Mouse (Mus musculus) liver, adult 10 weeks (tissue): ENCODE measurements around the gene Snap23. TPM values are rescaled to one million over a fixed set of nuclear protein-coding genes. Genes with fewer than 3 reads are reported as not detected.

Source experiments
- polyA plus RNA-seq: library from polyadenylated mRNA; stranded (reverse); fragments of 350-450 nt; fragmentation: Illumina TruSeq; extraction: RNeasy Lipid Tissue Mini Kit (QIAGEN cat#74804); gene quantifications from one replicate; pipeline ENCODE4 v1.2.3, GENCODE M21; 2014; ENCODE audit warnings: low read depth, low replicate concordance

Gene Snap23
- polyA plus RNA-seq, result 61.8 TPM

DNA sequence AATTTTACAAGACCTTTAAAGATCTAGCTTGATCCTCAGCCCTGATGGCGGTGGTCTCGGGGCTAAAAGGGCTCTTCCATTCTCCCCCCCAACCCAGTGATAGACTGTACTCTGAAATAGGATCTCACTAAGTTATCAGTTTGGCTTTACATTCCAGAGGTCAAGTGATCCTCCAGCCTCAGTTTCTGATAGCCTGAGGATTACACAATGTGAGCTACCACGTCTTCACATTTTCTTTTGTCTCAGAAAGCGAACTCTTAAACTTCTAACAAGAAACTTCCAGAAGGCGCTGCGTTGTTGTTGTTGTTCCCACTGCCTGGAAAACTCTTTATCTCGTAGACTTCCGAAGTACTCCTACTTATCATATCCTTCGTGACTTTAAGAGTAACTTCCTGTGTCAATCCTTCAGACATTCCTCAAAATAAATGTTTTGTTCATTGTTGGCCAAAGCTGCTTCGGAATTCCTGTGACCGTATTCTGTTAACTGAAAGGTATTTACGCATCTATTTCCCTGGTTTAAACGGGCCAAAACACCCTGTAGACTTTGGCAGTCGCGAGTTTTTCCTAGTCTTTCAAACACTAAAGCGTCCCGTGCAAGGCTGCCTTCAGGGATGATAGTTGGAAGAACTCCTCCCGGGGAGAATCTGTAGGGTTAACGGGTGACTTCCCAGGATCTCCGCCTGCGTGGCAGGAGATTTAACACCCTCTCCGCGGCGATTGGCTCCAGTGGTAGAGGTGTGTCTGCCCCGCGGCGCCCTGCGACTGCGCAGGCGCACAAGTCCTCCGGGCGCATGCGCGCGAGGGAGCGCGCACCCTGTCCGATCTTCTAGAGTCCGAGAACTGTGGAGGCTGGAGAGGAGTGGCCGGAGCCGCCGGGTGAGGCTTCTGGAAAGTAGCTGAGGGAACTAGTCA is at the start of gene Snap23:
Gene Snap23 (plus strand): TSS at position 786 of the 912 bp plus-strand sequence.

DNA sequence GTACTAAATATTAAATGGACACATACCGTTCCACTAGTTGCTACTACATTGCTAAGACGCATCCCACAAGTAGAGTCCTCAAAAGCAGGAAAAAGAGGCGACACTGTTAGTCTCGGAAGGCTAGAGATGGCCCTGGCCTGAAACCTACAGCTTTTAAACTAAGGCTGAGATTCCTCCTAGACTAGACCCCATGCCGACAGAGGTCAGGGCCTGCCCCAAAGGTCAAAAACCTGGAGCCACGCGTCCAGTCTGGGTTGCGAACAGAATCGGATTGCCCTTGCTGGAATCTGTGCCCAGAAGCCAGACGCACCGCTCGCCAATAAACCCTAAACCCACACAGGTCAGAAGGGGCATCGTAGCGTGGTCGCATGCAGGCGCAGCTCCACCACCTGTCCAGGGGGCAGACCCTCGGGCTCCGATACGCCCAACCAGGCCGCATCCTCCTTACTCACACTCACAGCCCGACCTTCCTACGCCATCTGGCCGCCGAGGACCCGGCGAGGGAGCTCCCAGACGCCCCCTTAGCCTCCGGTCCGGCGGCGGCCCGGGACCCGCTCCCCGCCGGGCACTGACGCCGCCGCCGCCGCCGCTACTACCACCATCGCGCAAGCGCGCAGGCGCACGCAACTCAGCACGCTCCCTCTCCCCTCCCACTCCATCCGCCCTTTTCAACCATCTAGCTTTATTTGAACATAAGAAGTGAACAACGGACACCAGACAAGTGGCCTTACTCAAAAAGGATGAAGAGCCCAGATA is 4.1 kb upstream of the Snap23 start, which contains the start of gene Zfp106:
Gene Zfp106 (minus strand): TSS at position 609 of the 756 bp plus-strand sequence.

GRCm38 (mm10) chr2:120608830-120609723 is 41.6 kb downstream of the Snap23 start, which contains the start of the genes Haus2 and Lrrc57:
Haus2 (plus strand) TSS chr2:120609383.
Lrrc57 (minus strand) TSS chr2:120609520.

GRCm38 (mm10) chr2:120628886-120629735 is 61.6 kb downstream of the Snap23 start, which contains the start of gene Stard9:
Stard9 (plus strand) TSS chr2:120629121.

Other genes starting within 250 kb of the Snap23 start
- gene Vps39, start 214.5 kb upstream of the Snap23 start, polyA plus RNA-seq, result 6.8 TPM
- gene Ganc, start 163.8 kb upstream of the Snap23 start, polyA plus RNA-seq, result 19.2 TPM
- gene Tmem87a, start 163.6 kb upstream of the Snap23 start, polyA plus RNA-seq, result 11.8 TPM
- gene Capn3, start 111.7 kb upstream of the Snap23 start, polyA plus RNA-seq, result 0.29 TPM
- gene Zfp106, start 3.8 kb upstream of the Snap23 start, polyA plus RNA-seq, result 23.7 TPM
- gene Haus2, start 41.7 kb downstream of the Snap23 start, polyA plus RNA-seq, result 17.1 TPM
- 19.7 TPM for gene Lrrc57, start 41.8 kb downstream of the Snap23 start, polyA plus RNA-seq
- gene Stard9, start 61.5 kb downstream of the Snap23 start, polyA plus RNA-seq, result 2.4 TPM